Comparison of ENCODE assay signal across 8 mouse cellular contexts in genomic region chr2:35610168-35610951, GRCm38 (mm10). TPM values are rescaled to one million over a fixed set of nuclear protein-coding genes. Genes with fewer than 3 reads are reported as not detected.
A peak's percentile ranks its signal among the peaks of the same experiment; 100 is the strongest.
DNase-seq lines count a peak whose midpoint lies in the region; ATAC-seq lines count a peak whose summit lies in the region.

No protein-coding gene starts in this region.

- H3K36me3 ChIP-seq in kidney, embryonic 15.5 days = no peaks in the 10 kb centered on the region
- H3K36me3 ChIP-seq in kidney, embryonic 14.5 days (ENCODE audit: control insufficient read depth, insufficient read depth, low read length) = no peaks in the 10 kb centered on the region
- H3K36me3 ChIP-seq in heart, embryonic 15.5 days = no peaks in the 10 kb centered on the region
- H3K36me3 ChIP-seq in limb, embryonic 13.5 days = no peaks in the 10 kb centered on the region

- H3K9me3 ChIP-seq in kidney, embryonic 15.5 days (replicated peaks) = no peaks in the 10 kb centered on the region
- H3K9me3 ChIP-seq in kidney, embryonic 14.5 days (ENCODE audit: control insufficient read depth, low read length) = no peaks in the 10 kb centered on the region
- no peaks in the 10 kb centered on the region for H3K9me3 ChIP-seq in heart, embryonic 15.5 days (replicated peaks)
- no peaks in the 10 kb centered on the region for H3K9me3 ChIP-seq in limb, embryonic 13.5 days

- no peaks in the 10 kb centered on the region for H3K27me3 ChIP-seq in kidney, embryonic 15.5 days
- no peaks in the 10 kb centered on the region for H3K27me3 ChIP-seq in kidney, embryonic 14.5 days (ENCODE audit: control insufficient read depth, insufficient read depth, low read length)
- no peaks in the 10 kb centered on the region for H3K27me3 ChIP-seq in heart, embryonic 15.5 days
- no peaks in the 10 kb centered on the region for H3K27me3 ChIP-seq in limb, embryonic 13.5 days

- ATAC-seq in kidney, embryonic 15.5 days (replicated peaks; ENCODE audit: low FRiP score) = no peak
- ATAC-seq in kidney, embryonic 14.5 days (ENCODE audit: low FRiP score, low TSS enrichment) = no peak
- no peak for ATAC-seq in heart, embryonic 15.5 days (replicated peaks; ENCODE audit: insufficient number of reproducible peaks, insufficient read depth, low FRiP score, low read depth)
- peak; percentile 53; the same call in 1 of the 2 replicates for ATAC-seq in limb, embryonic 13.5 days (ENCODE audit: low FRiP score, low read depth)

- peaks cover 79% of the 10 kb centered on the region for H3K4me1 ChIP-seq in kidney, embryonic 15.5 days
- peaks cover 55% of the 10 kb centered on the region for H3K4me1 ChIP-seq in kidney, embryonic 14.5 days (ENCODE audit: control insufficient read depth, insufficient read depth, low read length)
- H3K4me1 ChIP-seq in heart, embryonic 15.5 days (replicated peaks) = peaks cover 96% of the 10 kb centered on the region
- peaks cover 85% of the 10 kb centered on the region for H3K4me1 ChIP-seq in limb, embryonic 13.5 days

- H3K4me3 ChIP-seq in kidney, embryonic 15.5 days (replicated peaks) = no peak overlapping the region; the same call in 1 of the 2 replicates
- no peak overlapping the region for H3K4me3 ChIP-seq in kidney, embryonic 14.5 days (ENCODE audit: low read length)
- H3K4me3 ChIP-seq in heart, embryonic 15.5 days = no peak overlapping the region
- H3K4me3 ChIP-seq in limb, embryonic 13.5 days = peak overlapping the region; percentile 30

- peak overlapping the region; percentile 28 for H3K4me2 ChIP-seq in kidney, embryonic 15.5 days
- H3K4me2 ChIP-seq in kidney, embryonic 14.5 days (replicated peaks; ENCODE audit: low read depth, low read length) = no peak overlapping the region; the same call in 1 of the 2 replicates
- peak overlapping the region; percentile 36 for H3K4me2 ChIP-seq in heart, embryonic 15.5 days
- H3K4me2 ChIP-seq in limb, embryonic 13.5 days (replicated peaks) = peak overlapping the region; percentile 63

- 0 out of 2 replicates have a peak overlapping the region, but pooled peaks have one; percentile 10 for H3K9ac ChIP-seq in kidney, embryonic 15.5 days
- no peak overlapping the region for H3K9ac ChIP-seq in kidney, embryonic 14.5 days (ENCODE audit: low read depth, low read length)
- H3K9ac ChIP-seq in heart, embryonic 15.5 days = peak overlapping the region; percentile 29; the same call in 1 of the 2 replicates
- 0 out of 2 replicates have a peak overlapping the region, but pooled peaks have one; percentile 31 for H3K9ac ChIP-seq in limb, embryonic 13.5 days

- peak; percentile 51 to 63 for DNase-seq in cerebellum, postnatal 36 days
- peak; percentile 66 for DNase-seq in right cerebral cortex, postnatal 25 days
- no peak for DNase-seq in adrenal gland, postnatal 4 days (ENCODE audit: low spot score in 2 of 2)
- no peak for DNase-seq in kidney, postnatal 14 days

- H3K27ac ChIP-seq in kidney, embryonic 15.5 days = no peak overlapping the region
- H3K27ac ChIP-seq in kidney, embryonic 14.5 days (ENCODE audit: low read depth, low read length) = no peak overlapping the region
- H3K27ac ChIP-seq in heart, embryonic 15.5 days = peak overlapping the region; percentile 78
- no peak overlapping the region; the same call in 1 of the 2 replicates for H3K27ac ChIP-seq in limb, embryonic 13.5 days

- WGBS in kidney, embryonic 15.5 days = 16% methylated on average over 11 of the region's 11 CpGs
- 9% methylated on average over 11 of the region's 11 CpGs for WGBS in kidney, embryonic 14.5 days
- 15% methylated on average over 11 of the region's 11 CpGs for WGBS in heart, embryonic 15.5 days
- 7% methylated on average over 11 of the region's 11 CpGs for WGBS in limb, embryonic 13.5 days

RNA-seq across cellular contexts. Expression of gene Dab2ip, which starts 52.3 kb away (rescaled TPM):
- polyA plus RNA-seq in kidney, embryonic 15.5 days (2015; fragmentation: Nextera tagmentation; extraction: Ambion mirVana) = 37.5 and 40.4 TPM in 2 replicates
- 36.0 and 42.4 TPM in 2 replicates for polyA plus RNA-seq in kidney, embryonic 14.5 days (2014; fragmentation: Nextera tagmentation; extraction: Ambion mirVana)
- polyA plus RNA-seq in heart, embryonic 15.5 days (2015; fragmentation: Nextera tagmentation; extraction: Ambion mirVana) = 44.0 and 46.9 TPM in 2 replicates
- polyA plus RNA-seq in limb, embryonic 13.5 days (2015; fragmentation: Nextera tagmentation; extraction: Ambion mirVana) = 52.3 and 53.4 TPM in 2 replicates
- total RNA-seq in adrenal gland, postnatal 4 days (2021) = 10 to 100 TPM; 74.4 to 77.6 TPM

Comparison
In these comparisons a context has a peak if more than half of its experiments do, and no peak if none do; other contexts are left out.
1. DNase-seq: peak in cerebellum, postnatal 36 days (2 of 2) and right cerebral cortex, postnatal 25 days (single experiment); none in adrenal gland, postnatal 4 days (0 of 2) and kidney, postnatal 14 days (single experiment).